Mouse (Mus musculus): ENCODE measurements at regions not wholly inside any gene's neighbourhood (a gene's known extent, or its start where the extent isn't known, plus 50 kb on each side); places are given as distances from the start of the nearest gene placed in this dataset.
"Not testable (repeated sequence)": the region's sequence is repeated elsewhere in the genome, so short reads cannot be mapped to it uniquely, and the experiment has no call there.

- no peak for DNase-seq (ENCODE audit: low spot score)
These were observed 257.9 kb downstream of the Nfkbiz start for GRCm38 (mm10) chr16:55580827-55581226.

DNA sequence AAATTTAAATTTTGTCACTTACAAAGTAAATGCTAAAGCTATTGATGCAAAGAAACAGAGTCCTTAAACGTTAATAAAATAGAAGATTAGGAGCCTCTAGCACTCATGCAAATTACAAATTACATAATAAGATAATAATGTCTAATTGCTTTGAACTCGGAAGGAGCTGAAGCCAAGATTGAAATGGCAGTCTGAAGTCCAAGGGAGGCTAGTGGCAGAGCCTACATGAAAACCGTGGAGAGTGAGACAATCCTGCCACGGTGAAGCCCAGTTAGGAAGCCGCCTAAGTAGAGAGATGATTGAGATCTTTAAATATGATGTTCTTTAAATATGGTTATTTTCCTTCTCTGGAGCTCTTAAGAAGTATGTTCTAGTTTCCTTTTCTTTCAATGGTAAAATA lies 260.0 kb downstream of the Nfkbiz start:
- no peak for DNase-seq (ENCODE audit: low spot score)

- not testable (repeated sequence) for DNase-seq (ENCODE audit: low spot score)
These were observed 263.0 kb downstream of the Nfkbiz start for GRCm38 (mm10) chr16:55575609-55576283.

GRCm38 (mm10) chr16:55571106-55571505 lies 267.6 kb downstream of the Nfkbiz start:
- DNase-seq (ENCODE audit: low spot score), result no peak

GRCm38 (mm10) chr16:55570097-55570496 lies 268.6 kb downstream of the Nfkbiz start:
- DNase-seq (ENCODE audit: low spot score), result no peak

DNA sequence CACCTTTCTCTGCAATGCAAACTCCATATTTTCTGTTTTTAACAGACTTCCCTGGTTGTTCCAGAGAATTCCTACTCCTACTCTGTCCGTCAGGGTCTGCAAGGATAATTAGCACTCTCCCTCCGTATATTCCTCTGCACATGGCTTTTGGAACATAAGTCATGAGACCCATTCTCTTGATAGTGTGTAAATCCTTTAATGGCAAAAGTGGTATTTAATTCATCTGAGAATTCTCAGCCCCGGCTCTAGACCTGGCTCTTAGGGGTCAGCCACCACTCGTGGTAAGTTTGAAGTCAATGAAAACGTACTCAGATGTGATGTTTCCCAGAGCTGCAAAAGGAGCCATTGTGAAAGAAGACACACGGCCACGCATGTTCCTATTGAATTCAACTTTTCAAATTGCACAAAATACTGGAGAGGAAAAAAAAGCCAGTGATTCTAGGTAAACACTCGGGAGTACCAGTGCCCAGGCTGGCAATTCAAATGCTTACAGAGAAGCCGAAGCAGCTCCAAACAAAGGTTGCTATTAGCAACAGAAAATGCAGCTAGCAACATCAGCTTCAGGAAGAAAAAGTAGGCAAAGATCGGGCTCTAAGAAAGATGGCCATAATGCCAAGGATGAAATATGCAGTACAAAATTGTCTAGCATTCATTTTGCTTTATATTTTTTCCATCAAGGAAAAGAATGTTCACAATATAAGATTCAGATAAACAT lies 258.2 kb upstream of the Zpld1 start:
- DNase-seq (ENCODE audit: low spot score), result no peak

DNA sequence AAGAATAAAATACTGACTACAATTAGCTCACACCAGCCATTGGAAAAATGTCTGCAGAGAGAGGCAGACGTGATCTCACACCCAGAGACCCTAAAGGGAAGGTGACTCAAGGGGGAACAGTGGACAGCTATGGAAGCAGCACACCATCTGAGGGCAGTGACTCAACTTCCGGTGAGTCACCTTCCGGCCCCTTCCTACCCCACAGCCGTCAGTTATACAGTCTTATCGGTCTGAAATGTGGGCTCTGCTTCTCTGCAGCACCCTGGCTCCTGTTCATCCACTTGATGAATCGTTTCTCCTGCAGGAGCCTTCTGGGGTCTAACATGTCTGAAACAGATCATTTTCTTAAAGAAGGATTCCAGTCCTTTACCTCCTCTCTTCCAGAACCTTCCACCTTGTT lies 257.4 kb upstream of the Zpld1 start:
- DNase-seq (ENCODE audit: low spot score), result no peak

DNA sequence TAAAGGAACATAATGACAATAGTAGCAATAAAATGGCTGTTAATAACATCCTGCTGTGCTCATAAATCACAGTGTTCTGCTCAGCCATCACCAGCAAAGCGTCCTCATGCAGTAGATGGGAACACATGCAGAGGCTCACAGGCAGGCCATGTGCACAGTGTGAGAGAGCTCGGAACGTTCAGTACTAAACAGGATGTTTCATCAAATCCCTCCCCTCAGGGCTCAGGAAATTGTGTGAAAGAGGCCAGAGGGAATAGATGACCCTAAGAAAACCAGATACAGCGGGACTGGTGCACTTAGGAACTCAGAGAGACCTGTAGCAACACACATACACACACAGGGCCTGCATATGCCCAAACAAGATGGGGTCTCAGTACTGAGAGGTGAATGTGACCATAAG lies 256.1 kb upstream of the Zpld1 start:
- no peak for DNase-seq (ENCODE audit: low spot score)

- no peak for DNase-seq (ENCODE audit: low spot score)
These were observed 253.6 kb upstream of the Zpld1 start for GRCm38 (mm10) chr16:55551348-55551747.

GRCm38 (mm10) chr16:55550649-55551312 lies 253.0 kb upstream of the Zpld1 start:
- DNase-seq (ENCODE audit: low spot score), result no peak

GRCm38 (mm10) chr16:55547095-55547494 lies 249.3 kb upstream of the Zpld1 start:
- DNase-seq (ENCODE audit: low spot score), result no peak

DNA sequence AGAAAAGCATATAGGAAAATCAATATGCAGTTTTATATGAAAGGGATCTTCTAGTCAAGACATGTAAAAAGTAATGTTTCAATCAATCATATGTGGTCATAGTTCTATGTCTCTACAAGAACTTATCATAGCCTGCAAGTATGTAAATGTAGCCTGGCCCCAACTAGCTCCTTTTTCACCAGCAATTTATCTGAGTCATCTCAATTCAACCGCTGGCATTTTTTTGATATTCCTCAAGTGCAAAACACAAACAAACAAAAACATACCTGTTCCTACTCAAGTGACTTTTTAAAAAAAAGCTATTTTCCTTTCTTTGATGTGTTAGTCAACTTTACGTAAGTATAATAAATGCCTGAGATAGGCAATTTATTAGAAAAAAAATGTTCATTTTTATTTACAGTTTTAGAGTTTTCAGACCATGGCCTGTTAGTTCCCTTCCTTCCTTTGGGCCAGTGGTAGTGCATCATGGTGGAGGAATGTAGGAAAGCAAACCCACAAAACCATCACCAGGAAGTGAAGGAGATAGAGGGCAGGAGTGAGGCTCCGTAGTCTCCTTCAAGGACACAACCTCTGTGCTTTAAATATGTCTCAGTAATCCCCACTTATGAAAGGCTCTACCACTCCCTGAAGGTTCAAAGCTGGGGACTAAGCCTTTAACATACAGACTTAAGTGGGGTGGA lies 242.7 kb upstream of the Zpld1 start:
- DNase-seq (ENCODE audit: low spot score), result no peak

- no peak for DNase-seq (ENCODE audit: low spot score)
These were observed 241.4 kb upstream of the Zpld1 start for GRCm38 (mm10) chr16:55539179-55539578.

- no peak for DNase-seq (ENCODE audit: low spot score)
These were observed 239.8 kb upstream of the Zpld1 start for GRCm38 (mm10) chr16:55537548-55537947.

GRCm38 (mm10) chr16:55532686-55533085 lies 234.9 kb upstream of the Zpld1 start:
- DNase-seq (ENCODE audit: low spot score), result no peak

DNA sequence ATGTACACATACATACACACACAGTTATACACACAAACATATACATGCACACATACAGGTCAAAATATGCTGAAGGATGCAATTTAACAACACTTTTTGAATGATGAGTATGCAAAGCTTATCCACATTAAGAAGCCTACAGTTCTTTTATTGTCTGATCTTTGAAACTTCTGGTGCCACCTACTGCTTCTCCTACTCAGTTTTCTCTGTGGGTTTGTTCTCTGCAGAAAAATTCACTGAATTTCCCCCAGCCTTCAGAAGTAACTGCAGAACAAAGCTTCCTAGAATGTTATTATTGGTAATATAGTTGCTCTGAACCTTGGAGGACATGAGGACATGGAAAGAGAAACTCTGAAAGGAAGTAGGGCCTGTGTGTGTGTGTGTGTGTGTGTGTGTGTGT lies 233.1 kb upstream of the Zpld1 start:
- DNase-seq (ENCODE audit: low spot score), result no peak

DNA sequence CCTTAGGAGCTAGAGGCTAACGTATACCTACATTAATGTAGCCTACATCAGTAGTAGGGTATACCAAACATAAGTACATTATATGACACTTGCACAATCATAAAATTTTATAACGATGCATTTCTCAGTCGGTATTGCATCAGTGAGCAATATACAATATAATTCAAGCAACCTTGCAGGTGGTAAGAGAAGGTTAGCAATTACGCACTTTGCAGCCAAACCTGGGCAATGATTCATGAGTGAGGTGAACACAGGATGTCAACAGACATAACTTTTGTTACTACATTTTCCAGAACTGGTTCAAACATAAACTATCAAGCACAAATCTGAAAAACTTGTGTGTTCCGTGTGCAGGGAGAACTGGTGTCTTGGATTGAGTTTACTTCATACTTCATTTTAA lies 229.9 kb upstream of the Zpld1 start:
- DNase-seq (ENCODE audit: low spot score), result no peak

- no peak for DNase-seq (ENCODE audit: low spot score)
These were observed 228.6 kb upstream of the Zpld1 start for GRCm38 (mm10) chr16:55526230-55526842.

DNA sequence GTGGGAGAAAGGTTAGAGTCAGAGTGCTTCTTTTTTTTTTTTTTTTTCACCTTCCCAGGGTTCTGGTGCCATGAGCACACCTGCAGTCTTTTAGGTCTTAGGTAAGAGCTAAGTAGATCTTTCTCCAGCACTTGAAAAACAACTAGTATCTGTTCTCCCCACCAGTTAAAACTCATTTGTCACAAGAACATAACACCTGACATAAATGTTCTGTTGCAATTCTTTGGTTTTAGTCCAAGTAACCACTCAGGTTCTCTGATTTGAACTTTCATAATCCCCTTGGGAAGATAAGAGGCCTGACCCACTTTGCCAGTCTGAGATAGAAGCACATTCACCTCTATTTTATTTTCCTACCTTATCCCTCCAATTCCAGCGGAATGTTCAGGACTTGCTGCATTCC lies 225.5 kb upstream of the Zpld1 start:
- DNase-seq (ENCODE audit: low spot score), result no peak

DNA sequence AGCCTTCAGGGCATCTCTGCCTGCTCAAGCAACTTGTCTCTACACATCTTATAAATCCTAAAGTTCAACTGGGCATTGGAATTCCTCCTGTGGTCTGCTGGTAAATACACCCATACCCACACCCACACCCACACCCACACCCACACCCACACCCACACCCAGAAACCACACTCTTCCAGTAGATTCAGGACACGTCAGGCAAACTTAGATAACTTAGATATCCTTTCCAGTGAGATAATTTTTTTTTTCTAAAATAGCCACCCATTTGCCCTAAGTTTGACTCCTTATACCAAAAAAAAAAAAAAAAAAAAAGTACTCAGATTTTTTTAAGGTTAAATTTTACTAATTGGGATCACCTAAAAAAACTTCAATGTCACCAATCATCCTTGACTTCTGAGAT lies 224.5 kb upstream of the Zpld1 start:
- no peak for DNase-seq (ENCODE audit: low spot score)

DNA sequence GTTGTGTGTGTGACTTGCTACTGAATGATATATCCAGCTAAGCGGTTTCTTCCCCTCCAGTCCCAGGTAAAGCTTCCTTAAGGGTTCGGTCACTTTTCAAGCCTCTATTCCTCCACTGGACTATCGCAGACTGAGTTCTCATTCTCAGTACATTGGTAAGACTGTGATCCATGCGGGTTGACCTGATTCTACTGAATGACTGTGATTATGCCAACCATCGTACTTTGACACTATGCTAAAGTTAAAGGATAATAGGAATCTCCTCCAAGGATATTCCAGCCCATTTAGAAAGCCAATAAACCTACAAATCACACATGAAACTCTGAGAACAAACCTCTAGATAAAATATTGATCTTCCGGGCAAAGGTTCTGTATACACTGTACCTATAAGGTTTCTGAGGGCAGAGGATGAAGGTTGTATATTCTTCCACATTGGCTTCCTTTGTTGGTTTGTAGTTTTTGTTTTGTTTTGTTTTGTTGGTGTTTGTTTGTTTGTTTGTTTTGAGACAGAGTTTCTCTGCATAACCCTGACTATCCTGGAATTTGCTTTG lies 223.7 kb upstream of the Zpld1 start:
- DNase-seq (ENCODE audit: low spot score), result no peak

DNA sequence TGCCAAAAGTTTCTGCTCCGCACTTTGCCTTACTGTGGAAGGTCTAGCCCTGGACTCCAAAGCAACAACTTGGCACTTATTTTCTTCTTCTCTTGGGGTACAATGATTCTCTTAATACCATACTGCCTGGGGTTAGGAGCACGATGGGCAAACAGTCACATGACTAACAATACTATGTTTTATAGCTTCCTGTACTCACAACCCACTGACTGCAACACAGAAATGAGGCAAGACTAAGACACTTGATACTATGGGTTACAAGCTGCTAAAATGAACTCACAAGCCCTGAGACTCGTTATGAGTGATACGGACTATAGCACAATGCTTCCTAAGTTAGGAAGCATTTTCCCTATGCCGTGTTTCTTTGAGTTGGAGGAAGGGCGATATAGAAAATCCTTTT lies 222.3 kb upstream of the Zpld1 start:
- no peak for DNase-seq (ENCODE audit: low spot score)

All from c-Kit-positive CD71-positive TER-119-positive erythroid progenitor cells, embryonic 14.5 days (primary cell).